Mouse (Mus musculus) midbrain, embryonic 11.5 days (tissue): ENCODE data around the gene Surf4. TPM values are rescaled to one million over a fixed set of nuclear protein-coding genes. Genes with fewer than 3 reads are reported as not detected.
A peak's percentile ranks its signal among the peaks of the same experiment; 100 is the strongest.

ENCODE experiments used
- ATAC-seq: fragments of 200-750 bp; cut with Nextera tagmentation; 2 replicates; pipeline ENCODE4 v1.8.0; 2017; ENCODE audit warnings: moderate TSS enrichment, moderate library complexity; ENCODE audit not compliant: low FRiP score
- DNase-seq: peaks from one replicate; pipeline ENCODE4 v3.0.0; 2015; ENCODE audit warnings: low spot score; ENCODE audit errors: missing footprints
- H3K27ac ChIP-seq: fragments of 300-500 bp; sonication (generic); 2 replicates; pipeline ENCODE4 v1.5.1; 2014; ENCODE audit warnings: low read depth, low read length
- H3K27me3 ChIP-seq: fragments of 300-500 bp; sonication (generic); 2 replicates; pipeline ENCODE4 v1.6.1; 2014; ENCODE audit warnings: mild to moderate bottlenecking, low read length, moderate library complexity, mixed read lengths; ENCODE audit not compliant: control insufficient read depth, insufficient read depth
- H3K36me3 ChIP-seq: fragments of 300-500 bp; sonication (generic); 2 replicates; pipeline ENCODE4 v1.6.1; 2014; ENCODE audit warnings: mild to moderate bottlenecking, low read length, moderate library complexity, mixed read lengths; ENCODE audit not compliant: control insufficient read depth, insufficient read depth
- H3K4me1 ChIP-seq: fragments of 300-500 bp; sonication (generic); 2 replicates; pipeline ENCODE4 v1.6.1; 2014; ENCODE audit warnings: low read length; ENCODE audit not compliant: control insufficient read depth, insufficient read depth
- H3K4me2 ChIP-seq: fragments of 300-500 bp; sonication (generic); 2 replicates; pipeline ENCODE4 v1.6.1; 2014; ENCODE audit warnings: mild to moderate bottlenecking, moderate library complexity
- H3K4me3 ChIP-seq: fragments of 300-500 bp; sonication (generic); 2 replicates; pipeline ENCODE4 v1.5.1; 2014; ENCODE audit warnings: low read depth, low read length
- H3K9ac ChIP-seq: fragments of 300-500 bp; sonication (generic); 2 replicates; pipeline ENCODE4 v1.6.1; 2014; ENCODE audit warnings: low read length
- H3K9me3 ChIP-seq: fragments of 300-500 bp; sonication (generic); 2 replicates; pipeline ENCODE4 v1.6.1; 2016; ENCODE audit warnings: low read length; ENCODE audit not compliant: control insufficient read depth
- WGBS: fragments of 180-500 bp; shearing (Covaris S2); extraction: QIAGEN DNeasy Blood & Tissue Kit; methylation state at CpG from one replicate; pipeline ENCODE4 v1.1.7; 2014; 5-methylcytosine and 5-hydroxymethylcytosine counted together
- polyA plus RNA-seq: library from polyadenylated mRNA; unstranded; fragments of >200 nt; fragmentation: Nextera tagmentation; extraction: Ambion mirVana; gene quantifications from 2 replicates; pipeline ENCODE4 v1.2.1, GENCODE M21; 2014

The Surf4 gene
- 137 and 139 TPM in 2 replicates for polyA plus RNA-seq

DNA sequence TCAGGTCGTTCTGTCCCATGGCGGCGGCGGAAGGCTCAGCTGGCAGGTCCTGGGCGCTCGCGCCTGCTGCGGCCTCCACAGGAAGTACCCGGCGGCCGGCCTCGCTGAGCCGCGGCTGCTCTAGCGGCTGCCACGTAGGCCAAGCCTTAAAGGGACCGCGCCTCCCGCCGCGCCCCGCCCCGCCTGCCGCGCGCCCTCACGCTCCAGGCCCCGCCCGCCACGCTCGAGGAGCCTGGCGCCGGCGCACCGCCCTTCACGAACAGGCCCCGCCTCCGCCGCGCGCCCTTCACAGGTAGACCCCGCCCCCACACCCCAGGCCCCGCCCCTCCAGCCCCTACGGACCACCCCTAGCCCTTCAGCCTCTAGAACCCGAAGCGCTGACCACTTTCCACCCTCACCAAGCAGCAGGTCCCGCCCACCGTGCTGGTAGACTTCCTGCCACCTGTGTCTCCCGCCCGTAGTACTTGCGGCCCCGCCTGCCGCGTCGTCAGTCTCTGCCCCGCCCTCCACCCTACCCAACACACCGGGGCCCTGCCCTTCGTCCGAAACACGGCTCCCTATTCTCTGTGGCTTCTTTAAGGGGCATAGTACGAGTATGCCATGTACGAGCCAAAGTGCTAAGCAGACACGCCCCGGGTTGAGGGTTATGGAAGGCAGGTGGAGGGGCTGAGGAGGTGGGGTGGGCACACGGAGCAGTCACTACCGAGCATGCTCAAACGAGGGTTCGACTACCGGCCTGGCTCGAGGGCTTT lies at the start of gene Surf4, which contains the start of gene Stkld1:
Gene Surf4, minus strand, starts transcription at position 625 of the 752 bp plus-strand sequence.
Gene Stkld1, plus strand, starts transcription at position 744 of the 752 bp plus-strand sequence.
- ATAC-seq (peak; percentile 96), DNase-seq (peak; percentile 99)
- H3K4me2 ChIP-seq = peak within 1 kb of the TSS; percentile 86
- 1% methylated on average over 43 of the region's 70 CpGs for WGBS
- H3K36me3 ChIP-seq = no peaks in the 10 kb centered on the region
- peaks cover 8% of the 10 kb centered on the region for H3K4me1 ChIP-seq
- peak within 1 kb of the TSS; percentile 68 for H3K27ac ChIP-seq
- H3K27me3 ChIP-seq = no peaks in the 10 kb centered on the region
- H3K9ac ChIP-seq = peak within 1 kb of the TSS; percentile 97
- no peaks in the 10 kb centered on the region for H3K9me3 ChIP-seq
- H3K4me3 ChIP-seq = peak within 1 kb of the TSS; percentile 97

GRCm38 (mm10) chr2:26980361-26980760 lies 46.6 kb upstream of the Surf4 start:
- no peaks in the 10 kb centered on the region for H3K4me1 ChIP-seq
- no peak overlapping the region for H3K27ac ChIP-seq
- H3K4me2 ChIP-seq = no peak overlapping the region
- H3K27me3 ChIP-seq = no peaks in the 10 kb centered on the region
- H3K9me3 ChIP-seq = no peaks in the 10 kb centered on the region
- no peaks in the 10 kb centered on the region for H3K36me3 ChIP-seq
- H3K4me3 ChIP-seq = no peak overlapping the region
- ATAC-seq (no peak), DNase-seq (no peak)
- WGBS = 78% methylated on average over 1 of the region's 1 CpGs
- no peak overlapping the region for H3K9ac ChIP-seq

- Histone ChIP-seq H3K27me3 (no peaks in the 10 kb centered on the region), H3K9me3 (no peaks in the 10 kb centered on the region), H3K4me2 (no peak overlapping the region), H3K4me3 (no peak overlapping the region), H3K36me3 (no peaks in the 10 kb centered on the region), H3K9ac (no peak overlapping the region), H3K4me1 (no peaks in the 10 kb centered on the region), H3K27ac (no peak overlapping the region)
- ATAC-seq (no peak), DNase-seq (no peak)
- WGBS = 68% methylated on average over 4 of the region's 4 CpGs
Measured at GRCm38 (mm10) chr2:26973960-26974359, 40.2 kb upstream of the Surf4 start.

DNA sequence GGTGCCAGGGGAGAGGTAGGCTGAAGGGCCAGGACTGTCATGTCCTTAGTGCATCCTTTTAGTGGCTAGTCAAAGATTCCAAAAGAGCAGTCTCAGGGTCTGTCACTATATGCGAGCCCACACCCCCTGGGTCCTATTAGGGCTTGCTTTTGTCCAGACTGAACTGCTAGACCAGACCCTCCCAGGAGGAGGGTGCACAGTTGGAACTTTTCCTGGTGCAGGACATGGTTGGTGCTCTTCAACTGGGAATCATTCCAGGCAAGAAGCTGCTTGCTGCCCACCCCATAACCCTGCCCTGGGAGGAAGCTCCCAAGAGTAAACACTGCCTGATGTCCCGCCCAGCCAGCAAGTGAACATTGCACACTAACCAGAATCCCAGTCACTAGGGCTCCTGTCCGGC lies 39.4 kb upstream of the Surf4 start, which contains the start of gene Adamts13:
Gene Adamts13, plus strand, starts transcription at position 301 of the 400 bp plus-strand sequence.
- no peak within 1 kb of the TSS for H3K27ac ChIP-seq
- ATAC-seq (no peak), DNase-seq (no peak)
- no peaks in the 10 kb centered on the region for H3K36me3 ChIP-seq
- no peak within 1 kb of the TSS for H3K9ac ChIP-seq
- WGBS = 85% methylated on average over 3 of the region's 3 CpGs
- no peaks in the 10 kb centered on the region for H3K4me1 ChIP-seq
- H3K4me2 ChIP-seq = no peak within 1 kb of the TSS
- no peaks in the 10 kb centered on the region for H3K9me3 ChIP-seq
- no peaks in the 10 kb centered on the region for H3K27me3 ChIP-seq
- H3K4me3 ChIP-seq = no peak within 1 kb of the TSS

- WGBS = 77% methylated on average over 2 of the region's 2 CpGs
- Histone ChIP-seq H3K9ac (no peak overlapping the region), H3K36me3 (0 out of 2 replicates have a peak, but pooled peaks cover under 1% of the 10 kb centered on the region), H3K27ac (no peak overlapping the region), H3K4me2 (no peak overlapping the region), H3K27me3 (no peaks in the 10 kb centered on the region), H3K4me3 (no peak overlapping the region), H3K9me3 (no peaks in the 10 kb centered on the region), H3K4me1 (peaks cover 6% of the 10 kb centered on the region)
- DNase-seq = no peak
- no peak for ATAC-seq
Measured at GRCm38 (mm10) chr2:26967262-26967661, 33.5 kb upstream of the Surf4 start.

- Histone ChIP-seq H3K36me3 (peaks cover 4% of the 10 kb centered on the region; the same call in 1 of the 2 replicates), H3K9ac (peak overlapping the region; percentile 68), H3K4me1 (peaks cover 6% of the 10 kb centered on the region), H3K4me3 (peak overlapping the region; percentile 57), H3K27ac (peak overlapping the region; percentile 93), H3K27me3 (no peaks in the 10 kb centered on the region), H3K9me3 (no peaks in the 10 kb centered on the region), H3K4me2 (peak overlapping the region; percentile 71)
- ATAC-seq = peak; percentile 23; the same call in 1 of the 2 replicates
- DNase-seq = no peak
- WGBS = 14% methylated on average over 14 of the region's 14 CpGs
Measured at GRCm38 (mm10) chr2:26964724-26965370, 31.1 kb upstream of the Surf4 start.

- peak within 1 kb of the TSS; percentile 93 for H3K27ac ChIP-seq
- no peaks in the 10 kb centered on the region for H3K9me3 ChIP-seq
- DNase-seq = peak; percentile 99
- peak within 1 kb of the TSS; percentile 71 for H3K4me2 ChIP-seq
- peaks cover 4% of the 10 kb centered on the region; the same call in 1 of the 2 replicates for H3K36me3 ChIP-seq
- peak within 1 kb of the TSS; percentile 57 for H3K4me3 ChIP-seq
- peak; percentile 94 for ATAC-seq
- no peaks in the 10 kb centered on the region for H3K27me3 ChIP-seq
- H3K4me1 ChIP-seq = peaks cover 6% of the 10 kb centered on the region
- under 1% methylated on average over 50 of the region's 50 CpGs for WGBS
- peak within 1 kb of the TSS; percentile 68 for H3K9ac ChIP-seq
Measured at GRCm38 (mm10) chr2:26963923-26964723, 30.4 kb upstream of the Surf4 start, which contains the start of gene Rexo4. Gene Rexo4, minus strand, starts transcription at chr2:26964386.

DNA sequence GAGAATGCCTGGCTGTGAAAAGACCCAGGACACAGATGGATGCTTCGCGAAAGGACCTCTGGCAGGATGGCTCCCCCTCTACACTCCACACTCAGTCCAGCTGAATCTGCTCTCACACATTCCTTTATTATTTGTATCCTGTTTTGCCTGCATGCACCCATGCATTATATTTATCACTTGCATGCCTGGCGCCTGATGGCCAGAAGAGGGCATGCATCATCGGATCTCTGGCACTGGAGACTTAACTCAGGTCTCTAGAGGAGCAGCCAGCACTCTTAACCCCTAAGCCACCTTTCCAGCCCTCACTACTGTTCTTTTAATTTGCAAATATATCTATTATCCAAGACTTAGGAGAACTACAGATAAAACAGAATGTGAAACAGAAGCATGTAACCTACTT lies 27.0 kb upstream of the Surf4 start:
- no peak for ATAC-seq
- Histone ChIP-seq H3K36me3 (peaks cover 25% of the 10 kb centered on the region), H3K4me3 (no peak overlapping the region), H3K4me1 (peaks cover 6% of the 10 kb centered on the region), H3K27me3 (no peaks in the 10 kb centered on the region), H3K9ac (no peak overlapping the region), H3K9me3 (no peaks in the 10 kb centered on the region), H3K27ac (no peak overlapping the region), H3K4me2 (no peak overlapping the region)
- no peak for DNase-seq
- WGBS = 81% methylated on average over 4 of the region's 4 CpGs
